Mouse (Mus musculus) gastrocnemius, adult 8-10 months (tissue): ENCODE measurements at regions not wholly inside any gene's neighbourhood (a gene's known extent, or its start where the extent isn't known, plus 50 kb on each side); places are given as distances from the start of the nearest gene placed in this dataset.
"Not testable (repeated sequence)": the region's sequence is repeated elsewhere in the genome, so short reads cannot be mapped to it uniquely, and the experiment has no call there.

Experiments used
- DNase-seq, 2 experiments: peaks; one replicate each; pipeline ENCODE4 v3.0.0; 2022; ENCODE audit warnings: low spot score in 2 of 2

- DNase-seq = no peak
Observed at GRCm38 (mm10) chr12:51294971-51295477, 52.8 kb upstream of the G2e3 start.

GRCm38 (mm10) chr12:51278358-51278757 lies 69.5 kb upstream of the G2e3 start:
- no peak for DNase-seq

- no peak for DNase-seq
Observed at GRCm38 (mm10) chr12:51275818-51276538, 71.9 kb upstream of the G2e3 start.

GRCm38 (mm10) chr12:51273486-51273885 lies 74.4 kb upstream of the G2e3 start:
- no peak for DNase-seq

- no peak for DNase-seq
Observed at GRCm38 (mm10) chr12:51242839-51243238, 105.0 kb upstream of the G2e3 start.

- no peak for DNase-seq
Observed at GRCm38 (mm10) chr12:51241131-51241781, 106.6 kb upstream of the G2e3 start.

GRCm38 (mm10) chr12:51211691-51212090 lies 136.2 kb upstream of the G2e3 start:
- no peak for DNase-seq

GRCm38 (mm10) chr12:51196289-51196688 lies 151.6 kb upstream of the G2e3 start:
- peak in 1 of 2 experiments; percentile 4 for DNase-seq

GRCm38 (mm10) chr12:51195136-51195535 lies 152.7 kb upstream of the G2e3 start:
- DNase-seq = peak; percentile 17 to 33

- no peak for DNase-seq
Observed at GRCm38 (mm10) chr12:51190754-51191153, 157.1 kb upstream of the G2e3 start.

- no peak for DNase-seq
Observed at GRCm38 (mm10) chr12:51190186-51190585, 157.7 kb upstream of the G2e3 start.

- DNase-seq = no peak
Observed at GRCm38 (mm10) chr12:51188229-51188628, 159.6 kb upstream of the G2e3 start.

GRCm38 (mm10) chr12:51187726-51188125 lies 160.1 kb upstream of the G2e3 start:
- DNase-seq = no peak

- DNase-seq = no peak
Observed at GRCm38 (mm10) chr12:51185751-51186150, 162.1 kb upstream of the G2e3 start.

GRCm38 (mm10) chr12:51174906-51175756 lies 172.7 kb upstream of the G2e3 start:
- no peak for DNase-seq

GRCm38 (mm10) chr12:51165186-51165585 lies 182.7 kb upstream of the G2e3 start:
- no peak for DNase-seq

GRCm38 (mm10) chr12:51160995-51161394 lies 186.9 kb upstream of the G2e3 start:
- DNase-seq = no peak

GRCm38 (mm10) chr12:51160122-51160521 lies 187.7 kb upstream of the G2e3 start:
- no peak for DNase-seq

- DNase-seq = no peak
Observed at GRCm38 (mm10) chr12:51147963-51148362, 199.9 kb upstream of the G2e3 start.

- DNase-seq = no peak
Observed at GRCm38 (mm10) chr12:51143840-51144239, 204.0 kb upstream of the G2e3 start.

GRCm38 (mm10) chr12:51143196-51143595 lies 204.7 kb upstream of the G2e3 start:
- DNase-seq = no peak

- not testable (repeated sequence) for DNase-seq
Observed at GRCm38 (mm10) chr12:51133676-51134075, 214.2 kb upstream of the G2e3 start.
